Mouse (Mus musculus) kidney, embryonic 15.5 days (tissue): Measurements from ENCODE around the gene Bex6. TPM values are rescaled to one million over a fixed set of nuclear protein-coding genes. Genes with fewer than 3 reads are reported as not detected.

Experiments used
- ATAC-seq: fragments of 200-750 bp; cut with Nextera tagmentation; replicated peaks from 2 replicates; pipeline ENCODE4 v1.8.0; 2017; ENCODE audit warnings: moderate TSS enrichment; ENCODE audit not compliant: low FRiP score
- H3K27ac ChIP-seq: fragments of 300-500 bp; sonication (generic); 2 replicates; pipeline ENCODE4 v1.5.1; 2015; ENCODE audit warnings: mild to moderate bottlenecking, inconsistent platforms
- H3K27me3 ChIP-seq: fragments of 300-500 bp; sonication (generic); 2 replicates; pipeline ENCODE4 v1.6.1; 2015; ENCODE audit warnings: inconsistent platforms
- H3K36me3 ChIP-seq: fragments of 300-500 bp; sonication (generic); 2 replicates; pipeline ENCODE4 v1.6.1; 2015; ENCODE audit warnings: inconsistent platforms
- H3K4me1 ChIP-seq: fragments of 300-500 bp; sonication (generic); 2 replicates; pipeline ENCODE4 v1.6.1; 2015; ENCODE audit warnings: inconsistent platforms
- H3K4me2 ChIP-seq: fragments of 300-500 bp; sonication (generic); 2 replicates; pipeline ENCODE4 v1.6.1; 2015; ENCODE audit warnings: moderate library complexity, mild to moderate bottlenecking, inconsistent platforms
- H3K4me3 ChIP-seq: fragments of 300-500 bp; sonication (generic); replicated peaks from 2 replicates; pipeline ENCODE4 v1.5.1; 2015; ENCODE audit warnings: mild to moderate bottlenecking, inconsistent platforms
- H3K9ac ChIP-seq: fragments of 300-500 bp; sonication (generic); 2 replicates; pipeline ENCODE4 v1.6.1; 2015; ENCODE audit warnings: mild to moderate bottlenecking, inconsistent platforms
- H3K9me3 ChIP-seq: fragments of 300-500 bp; sonication (generic); replicated peaks from 2 replicates; pipeline ENCODE4 v1.6.1; 2016; ENCODE audit warnings: inconsistent platforms
- WGBS: fragments of 180-500 bp; shearing (Covaris S2); methylation state at CpG from one replicate; pipeline ENCODE4 v1.1.7; 2015; ENCODE audit warnings: mixed read lengths; 5-methylcytosine and 5-hydroxymethylcytosine counted together
- polyA plus RNA-seq: library from polyadenylated mRNA; unstranded; fragments of >200 nt; fragmentation: Nextera tagmentation; extraction: Ambion mirVana; gene quantifications from 2 replicates; pipeline ENCODE4 v1.2.1, GENCODE M21; 2015

Bex6 gene
- polyA plus RNA-seq, 1 experiment from 2014 or later, result not detected

- H3K27me3 ChIP-seq, result no peaks in the 10 kb centered on the region
- peaks cover 21% of the 10 kb centered on the region for H3K4me1 ChIP-seq
- no peak for ATAC-seq
- no peak overlapping the region for H3K4me3 ChIP-seq
- no peaks in the 10 kb centered on the region for H3K36me3 ChIP-seq
- WGBS, result 89% methylated on average over 3 of the region's 3 CpGs
- H3K9me3 ChIP-seq, result no peaks in the 10 kb centered on the region
- no peak overlapping the region for H3K27ac ChIP-seq
- no peak overlapping the region for H3K4me2 ChIP-seq
- no peak overlapping the region for H3K9ac ChIP-seq
Observed at GRCm38 (mm10) chr16:32158966-32159365, 20.7 kb upstream of the Bex6 start.

- no peak overlapping the region for H3K9ac ChIP-seq
- ATAC-seq, result no peak
Observed at GRCm38 (mm10) chr16:32160742-32161323, 18.8 kb upstream of the Bex6 start.

GRCm38 (mm10) chr16:32163392-32163791 lies 16.2 kb upstream of the Bex6 start:
- Histone ChIP-seq H3K9ac (peak overlapping the region; percentile 26; the same call in 1 of the 2 replicates), H3K36me3 (no peaks in the 10 kb centered on the region), H3K27ac (no peak overlapping the region), H3K27me3 (peaks cover 8% of the 10 kb centered on the region; the same call in 1 of the 2 replicates), H3K4me3 (0 out of 2 replicates have a peak overlapping the region, but pooled peaks have one; percentile 50), H3K4me1 (peaks cover 25% of the 10 kb centered on the region), H3K9me3 (no peaks in the 10 kb centered on the region), H3K4me2 (peak overlapping the region; percentile 79)
- ATAC-seq, result peak; percentile 38
- WGBS, result 45% methylated on average over 4 of the region's 4 CpGs

More at GRCm38 (mm10) chr16:32160742-32161323, 18.8 kb upstream of the Bex6 start:
- H3K4me3 ChIP-seq, result no peak overlapping the region
- no peak overlapping the region for H3K4me2 ChIP-seq
- WGBS, result 89% methylated on average over 9 of the region's 9 CpGs
- H3K36me3 ChIP-seq, result no peaks in the 10 kb centered on the region
- H3K27ac ChIP-seq, result no peak overlapping the region
- H3K9me3 ChIP-seq, result no peaks in the 10 kb centered on the region
- H3K4me1 ChIP-seq, result peaks cover 23% of the 10 kb centered on the region
- H3K27me3 ChIP-seq, result peaks cover 8% of the 10 kb centered on the region; the same call in 1 of the 2 replicates

GRCm38 (mm10) chr16:32163891-32164290 lies 15.7 kb upstream of the Bex6 start:
- H3K4me2 ChIP-seq, result peak overlapping the region; percentile 79
- peak overlapping the region; percentile 50 for H3K4me3 ChIP-seq
- no peak for ATAC-seq
- no peak overlapping the region for H3K27ac ChIP-seq
- no peaks in the 10 kb centered on the region for H3K36me3 ChIP-seq
- peak overlapping the region; percentile 26; the same call in 1 of the 2 replicates for H3K9ac ChIP-seq
- no peaks in the 10 kb centered on the region for H3K9me3 ChIP-seq
- 80% methylated on average over 5 of the region's 5 CpGs for WGBS
- peaks cover 25% of the 10 kb centered on the region for H3K4me1 ChIP-seq
- peaks cover 8% of the 10 kb centered on the region; the same call in 1 of the 2 replicates for H3K27me3 ChIP-seq

- Histone ChIP-seq H3K9ac (peak overlapping the region; percentile 49), H3K36me3 (no peaks in the 10 kb centered on the region), H3K4me3 (peak overlapping the region; percentile 50), H3K27me3 (peaks cover 8% of the 10 kb centered on the region; the same call in 1 of the 2 replicates), H3K4me1 (peaks cover 25% of the 10 kb centered on the region), H3K27ac (no peak overlapping the region), H3K9me3 (no peaks in the 10 kb centered on the region), H3K4me2 (peak overlapping the region; percentile 79)
- 73% methylated on average over 19 of the region's 19 CpGs for WGBS
- ATAC-seq, result no peak
Observed at GRCm38 (mm10) chr16:32164396-32165027, 15.1 kb upstream of the Bex6 start.

GRCm38 (mm10) chr16:32165281-32165821 lies 14.3 kb upstream of the Bex6 start, which contains the start of gene Nrros:
Gene Nrros (minus strand): TSS chr16:32165594.
- Histone ChIP-seq H3K27ac (peak within 1 kb of the TSS; percentile 15; the same call in 1 of the 2 replicates), H3K36me3 (no peaks in the 10 kb centered on the region), H3K4me2 (peak within 1 kb of the TSS; percentile 79), H3K9ac (peak within 1 kb of the TSS; percentile 49), H3K4me1 (peaks cover 25% of the 10 kb centered on the region), H3K27me3 (peaks cover 8% of the 10 kb centered on the region; the same call in 1 of the 2 replicates), H3K9me3 (no peaks in the 10 kb centered on the region), H3K4me3 (peak within 1 kb of the TSS; percentile 50)
- WGBS, result under 1% methylated on average over 25 of the region's 25 CpGs
- ATAC-seq, result peak; percentile 65

- no peak for ATAC-seq
- no peak overlapping the region for H3K9ac ChIP-seq
- no peaks in the 10 kb centered on the region for H3K36me3 ChIP-seq
- peaks cover 8% of the 10 kb centered on the region; the same call in 1 of the 2 replicates for H3K27me3 ChIP-seq
- H3K4me2 ChIP-seq, result no peak overlapping the region
- H3K9me3 ChIP-seq, result no peaks in the 10 kb centered on the region
- WGBS, result 94% methylated on average over 4 of the region's 4 CpGs
- no peak overlapping the region for H3K27ac ChIP-seq
- H3K4me1 ChIP-seq, result peaks cover 21% of the 10 kb centered on the region
- H3K4me3 ChIP-seq, result no peak overlapping the region
Observed at GRCm38 (mm10) chr16:32167819-32168545, 11.6 kb upstream of the Bex6 start.

GRCm38 (mm10) chr16:32171031-32171731 lies 8.4 kb upstream of the Bex6 start:
- H3K36me3 ChIP-seq, result no peaks in the 10 kb centered on the region
- 88% methylated on average over 5 of the region's 5 CpGs for WGBS

GRCm38 (mm10) chr16:32173401-32173800 lies 6.2 kb upstream of the Bex6 start:
- 59% methylated on average over 11 of the region's 11 CpGs for WGBS
- ATAC-seq, result peak; percentile 52; the same call in 1 of the 2 replicates
- H3K27ac ChIP-seq, result no peak overlapping the region

More at GRCm38 (mm10) chr16:32171031-32171731, 8.4 kb upstream of the Bex6 start:
- Histone ChIP-seq H3K27me3 (no peaks in the 10 kb centered on the region), H3K27ac (no peak overlapping the region), H3K9me3 (peaks cover 2% of the 10 kb centered on the region; the same call in 1 of the 2 replicates), H3K4me3 (no peak overlapping the region), H3K4me2 (no peak overlapping the region), H3K4me1 (peaks cover 6% of the 10 kb centered on the region), H3K9ac (no peak overlapping the region)
- ATAC-seq, result no peak

GRCm38 (mm10) chr16:32174340-32175005 lies 5.2 kb upstream of the Bex6 start:
- peak; percentile 24; the same call in 1 of the 2 replicates for ATAC-seq
- no peak overlapping the region for H3K27ac ChIP-seq
- no peaks in the 10 kb centered on the region for H3K27me3 ChIP-seq
- H3K9me3 ChIP-seq, result peaks cover 2% of the 10 kb centered on the region; the same call in 1 of the 2 replicates
- no peak overlapping the region for H3K9ac ChIP-seq
- peaks cover 19% of the 10 kb centered on the region for H3K4me1 ChIP-seq
- no peaks in the 10 kb centered on the region for H3K36me3 ChIP-seq
- WGBS, result 56% methylated on average over 8 of the region's 8 CpGs
- H3K4me2 ChIP-seq, result no peak overlapping the region
- H3K4me3 ChIP-seq, result no peak overlapping the region

More at GRCm38 (mm10) chr16:32173401-32173800, 6.2 kb upstream of the Bex6 start:
- H3K9me3 ChIP-seq, result peaks cover 2% of the 10 kb centered on the region; the same call in 1 of the 2 replicates
- peaks cover 19% of the 10 kb centered on the region for H3K4me1 ChIP-seq
- no peak overlapping the region for H3K9ac ChIP-seq
- no peaks in the 10 kb centered on the region for H3K27me3 ChIP-seq
- no peaks in the 10 kb centered on the region for H3K36me3 ChIP-seq
- H3K4me3 ChIP-seq, result no peak overlapping the region
- no peak overlapping the region for H3K4me2 ChIP-seq

- peaks cover 2% of the 10 kb centered on the region; the same call in 1 of the 2 replicates for H3K9me3 ChIP-seq
- H3K27me3 ChIP-seq, result no peaks in the 10 kb centered on the region
- H3K27ac ChIP-seq, result no peak overlapping the region
- no peak for ATAC-seq
- H3K4me3 ChIP-seq, result no peak overlapping the region
- no peak overlapping the region for H3K9ac ChIP-seq
- H3K36me3 ChIP-seq, result no peaks in the 10 kb centered on the region
- 78% methylated on average over 4 of the region's 4 CpGs for WGBS
- peaks cover 19% of the 10 kb centered on the region for H3K4me1 ChIP-seq
- H3K4me2 ChIP-seq, result no peak overlapping the region
Observed at GRCm38 (mm10) chr16:32175029-32175428, 4.6 kb upstream of the Bex6 start.
